Mouse (Mus musculus) G1E (cell line): ENCODE measurements around the gene Sstr2.

Source experiments
- CTCF ChIP-seq: IDR thresholded peaks from 2 replicates; pipeline ENCODE4 v1.5.1; 2012; ENCODE audit warnings: low read depth, low read length, inconsistent platforms, mixed read lengths
- TAL1 ChIP-seq: conservative IDR thresholded peaks from 2 replicates; pipeline ENCODE4 v1.6.1; 2012; ENCODE audit warnings: low read depth, low read length, inconsistent platforms, mixed read lengths

GRCm38 (mm10) chr11:113607556-113607955 lies 11.6 kb upstream of the Sstr2 start:
- TF ChIP-seq TAL1: no peak
- TF ChIP-seq CTCF: no peak
